Mouse (Mus musculus): ENCODE data around the gene Adgrg1. TPM values are rescaled to one million over a fixed set of nuclear protein-coding genes. Genes with fewer than 3 reads are reported as not detected.
"Not testable (repeated sequence)": the region's sequence is repeated elsewhere in the genome, so short reads cannot be mapped to it uniquely, and the experiment has no call there.

Gene Adgrg1
- total RNA-seq, 4 experiments from 2014 or later: 41.3 to 63.6 (median 51.8) TPM

GRCm38 (mm10) chr8:94996037-94996436, 21.5 kb downstream of the Adgrg1 start:
- no peak for DNase-seq (ENCODE audit: low spot score)

- no peak for DNase-seq (ENCODE audit: low spot score)
These were observed 22.6 kb downstream of the Adgrg1 start for GRCm38 (mm10) chr8:94996899-94997856.

GRCm38 (mm10) chr8:94997857-94998243, 23.3 kb downstream of the Adgrg1 start:
- DNase-seq (ENCODE audit: low spot score): no peak

- DNase-seq (ENCODE audit: low spot score): no peak
These were observed 23.9 kb downstream of the Adgrg1 start for GRCm38 (mm10) chr8:94998431-94998830.

- peak; percentile 83 for DNase-seq (ENCODE audit: low spot score)
These were observed 24.5 kb downstream of the Adgrg1 start for GRCm38 (mm10) chr8:94999004-94999403.

GRCm38 (mm10) chr8:94999956-95000355, 25.4 kb downstream of the Adgrg1 start:
- peak; percentile 83 for DNase-seq (ENCODE audit: low spot score)

GRCm38 (mm10) chr8:95000684-95001083, 26.1 kb downstream of the Adgrg1 start:
- DNase-seq (ENCODE audit: low spot score): peak; percentile 69

- DNase-seq (ENCODE audit: low spot score): no peak
These were observed 26.6 kb downstream of the Adgrg1 start for GRCm38 (mm10) chr8:95001165-95001564.

GRCm38 (mm10) chr8:95001655-95002054, 27.1 kb downstream of the Adgrg1 start:
- DNase-seq (ENCODE audit: low spot score): peak; percentile 89

GRCm38 (mm10) chr8:95002089-95002655, 27.6 kb downstream of the Adgrg1 start:
- DNase-seq (ENCODE audit: low spot score): no peak

GRCm38 (mm10) chr8:95012442-95012919, 37.9 kb downstream of the Adgrg1 start:
- no peak for DNase-seq (ENCODE audit: low spot score)

GRCm38 (mm10) chr8:95015866-95016265, 41.3 kb downstream of the Adgrg1 start:
- no peak for DNase-seq (ENCODE audit: low spot score)

- DNase-seq (ENCODE audit: low spot score): no peak
These were observed 42.1 kb downstream of the Adgrg1 start for GRCm38 (mm10) chr8:95016684-95017083.

- no peak for DNase-seq (ENCODE audit: low spot score)
These were observed 42.9 kb downstream of the Adgrg1 start, which contains the start of gene Adgrg3 for GRCm38 (mm10) chr8:95017451-95017850. TSS of gene Adgrg3 (plus strand) at chr8:95017692.

- no peak for DNase-seq (ENCODE audit: low spot score)
These were observed 43.6 kb downstream of the Adgrg1 start for GRCm38 (mm10) chr8:95017969-95018635.

GRCm38 (mm10) chr8:95020293-95020777, 45.8 kb downstream of the Adgrg1 start:
- no peak for DNase-seq (ENCODE audit: low spot score)

- DNase-seq (ENCODE audit: low spot score): no peak
These were observed 46.3 kb downstream of the Adgrg1 start for GRCm38 (mm10) chr8:95020821-95021220.

- DNase-seq (ENCODE audit: low spot score): no peak
These were observed 48.6 kb downstream of the Adgrg1 start for GRCm38 (mm10) chr8:95023201-95023600.

GRCm38 (mm10) chr8:95024387-95024786, 49.8 kb downstream of the Adgrg1 start:
- DNase-seq (ENCODE audit: low spot score): no peak

GRCm38 (mm10) chr8:95025421-95025820, 50.9 kb downstream of the Adgrg1 start:
- DNase-seq (ENCODE audit: low spot score): no peak

GRCm38 (mm10) chr8:95028391-95028790, 53.8 kb downstream of the Adgrg1 start:
- not testable (repeated sequence) for DNase-seq (ENCODE audit: low spot score)

Data from heart, adult 8-10 months (tissue).